Mouse (Mus musculus): ENCODE data around the gene Peli2. TPM values are rescaled to one million over a fixed set of nuclear protein-coding genes. Genes with fewer than 3 reads are reported as not detected.
"Not testable (repeated sequence)": the region's sequence is repeated elsewhere in the genome, so short reads cannot be mapped to it uniquely, and the experiment has no call there.

Gene Peli2
- 103 TPM in 1 of 2 replicates, not detected in the other for polyA plus RNA-seq (2012; ENCODE audit: insufficient read depth, insufficient read length, low replicate concordance, missing spikeins)

GRCm38 (mm10) chr14:48120752-48121528 is at the start of gene Peli2:
TSS of gene Peli2 (plus strand) at chr14:48120823.
- Histone ChIP-seq H3K4me3 (ENCODE audit: insufficient read depth, low read depth, low read length) (peak within 1 kb of the TSS; percentile 93), H3K4me1 (ENCODE audit: control insufficient read depth, insufficient read depth, low read length) (peaks cover 20% of the 10 kb centered on the region), H3K27ac (ENCODE audit: insufficient read depth, low read depth, low read length) (peak within 1 kb of the TSS; percentile 97)
- no peak for TF ChIP-seq CTCF (IDR thresholded peaks at IDR 0.05; ENCODE audit: insufficient read depth, low read depth, low read length)
- TF ChIP-seq POLR2A (IDR thresholded peaks at IDR 0.05; ENCODE audit: insufficient read depth, low read depth, low read length): peak; percentile 37; the same call in 1 of the 2 replicates
- 1% methylated on average over 116 of the region's 117 CpGs for WGBS

- Histone ChIP-seq H3K4me3 (ENCODE audit: insufficient read depth, low read depth, low read length) (no peak overlapping the region), H3K27ac (ENCODE audit: insufficient read depth, low read depth, low read length) (no peak overlapping the region), H3K4me1 (ENCODE audit: control insufficient read depth, insufficient read depth, low read length) (peaks cover 8% of the 10 kb centered on the region)
- TF ChIP-seq CTCF (IDR thresholded peaks at IDR 0.05; ENCODE audit: insufficient read depth, low read depth, low read length) (no peak), POLR2A (IDR thresholded peaks at IDR 0.05; ENCODE audit: insufficient read depth, low read depth, low read length) (no peak)
- WGBS: 90% methylated on average over 4 of the region's 4 CpGs
Observed at GRCm38 (mm10) chr14:48072104-48072503, 48.5 kb upstream of the Peli2 start.

GRCm38 (mm10) chr14:48073247-48074161 is 47.1 kb upstream of the Peli2 start:
- peak overlapping the region; percentile 70 for H3K27ac ChIP-seq (ENCODE audit: insufficient read depth, low read depth, low read length)
- no peak overlapping the region for H3K4me3 ChIP-seq (ENCODE audit: insufficient read depth, low read depth, low read length)
- H3K4me1 ChIP-seq (ENCODE audit: control insufficient read depth, insufficient read depth, low read length): peaks cover 8% of the 10 kb centered on the region
- WGBS: 55% methylated on average over 24 of the region's 24 CpGs
- TF ChIP-seq POLR2A (IDR thresholded peaks at IDR 0.05; ENCODE audit: insufficient read depth, low read depth, low read length) (no peak), CTCF (IDR thresholded peaks at IDR 0.05; ENCODE audit: insufficient read depth, low read depth, low read length) (no peak)

- not testable (repeated sequence) for H3K4me3 ChIP-seq (ENCODE audit: insufficient read depth, low read depth, low read length); H3K27ac ChIP-seq (ENCODE audit: insufficient read depth, low read depth, low read length); H3K4me1 ChIP-seq (ENCODE audit: control insufficient read depth, insufficient read depth, low read length)
- 96% methylated on average over 17 of the region's 17 CpGs for WGBS
Observed at GRCm38 (mm10) chr14:48079574-48079973, 41.0 kb upstream of the Peli2 start.

- no peak overlapping the region for H3K27ac ChIP-seq (ENCODE audit: insufficient read depth, low read depth, low read length)
- 28% methylated on average over 14 of the region's 14 CpGs for WGBS
- H3K4me3 ChIP-seq (ENCODE audit: insufficient read depth, low read depth, low read length): no peak overlapping the region
- TF ChIP-seq POLR2A (IDR thresholded peaks at IDR 0.05; ENCODE audit: insufficient read depth, low read depth, low read length): no peak
- TF ChIP-seq CTCF (IDR thresholded peaks at IDR 0.05; ENCODE audit: insufficient read depth, low read depth, low read length): no peak
- peaks cover 3% of the 10 kb centered on the region; the same call in 1 of the 2 replicates for H3K4me1 ChIP-seq (ENCODE audit: control insufficient read depth, insufficient read depth, low read length)
Observed at GRCm38 (mm10) chr14:48083836-48084812, 36.5 kb upstream of the Peli2 start.

GRCm38 (mm10) chr14:48086682-48087297 is 33.8 kb upstream of the Peli2 start:
- Histone ChIP-seq H3K4me1 (ENCODE audit: control insufficient read depth, insufficient read depth, low read length) (peaks cover 5% of the 10 kb centered on the region), H3K27ac (ENCODE audit: insufficient read depth, low read depth, low read length) (no peak overlapping the region), H3K4me3 (ENCODE audit: insufficient read depth, low read depth, low read length) (no peak overlapping the region)
- TF ChIP-seq POLR2A (IDR thresholded peaks at IDR 0.05; ENCODE audit: insufficient read depth, low read depth, low read length) (no peak), CTCF (IDR thresholded peaks at IDR 0.05; ENCODE audit: insufficient read depth, low read depth, low read length) (no peak)
- WGBS: 64% methylated on average over 7 of the region's 7 CpGs

- no peak for TF ChIP-seq POLR2A (IDR thresholded peaks at IDR 0.05; ENCODE audit: insufficient read depth, low read depth, low read length)
- TF ChIP-seq CTCF (IDR thresholded peaks at IDR 0.05; ENCODE audit: insufficient read depth, low read depth, low read length): no peak
- H3K4me1 ChIP-seq (ENCODE audit: control insufficient read depth, insufficient read depth, low read length): peaks cover 5% of the 10 kb centered on the region
- WGBS: 92% methylated on average over 8 of the region's 8 CpGs
- H3K4me3 ChIP-seq (ENCODE audit: insufficient read depth, low read depth, low read length): no peak overlapping the region
- H3K27ac ChIP-seq (ENCODE audit: insufficient read depth, low read depth, low read length): no peak overlapping the region
Observed at GRCm38 (mm10) chr14:48087298-48087830, 33.3 kb upstream of the Peli2 start.

- no peak overlapping the region for H3K27ac ChIP-seq (ENCODE audit: insufficient read depth, low read depth, low read length)
- 28% methylated on average over 4 of the region's 4 CpGs for WGBS
- H3K4me3 ChIP-seq (ENCODE audit: insufficient read depth, low read depth, low read length): no peak overlapping the region
- peaks cover 3% of the 10 kb centered on the region for H3K4me1 ChIP-seq (ENCODE audit: control insufficient read depth, insufficient read depth, low read length)
- TF ChIP-seq POLR2A (IDR thresholded peaks at IDR 0.05; ENCODE audit: insufficient read depth, low read depth, low read length) (no peak), CTCF (IDR thresholded peaks at IDR 0.05; ENCODE audit: insufficient read depth, low read depth, low read length) (no peak)
Observed at GRCm38 (mm10) chr14:48090465-48090864, 30.2 kb upstream of the Peli2 start.

Measured in olfactory bulb, adult 2 months (tissue).